Mouse (Mus musculus): ENCODE results near the gene Dock6. TPM values are rescaled to one million over a fixed set of nuclear protein-coding genes. Genes with fewer than 3 reads are reported as not detected.
A peak's percentile ranks its signal among the peaks of the same experiment; 100 is the strongest.
"Not testable (repeated sequence)": the region's sequence is repeated elsewhere in the genome, so short reads cannot be mapped to it uniquely, and the experiment has no call there.

The Dock6 gene
- polyA plus RNA-seq, 1 experiment from 2014 or later: 41.8 TPM

DNA sequence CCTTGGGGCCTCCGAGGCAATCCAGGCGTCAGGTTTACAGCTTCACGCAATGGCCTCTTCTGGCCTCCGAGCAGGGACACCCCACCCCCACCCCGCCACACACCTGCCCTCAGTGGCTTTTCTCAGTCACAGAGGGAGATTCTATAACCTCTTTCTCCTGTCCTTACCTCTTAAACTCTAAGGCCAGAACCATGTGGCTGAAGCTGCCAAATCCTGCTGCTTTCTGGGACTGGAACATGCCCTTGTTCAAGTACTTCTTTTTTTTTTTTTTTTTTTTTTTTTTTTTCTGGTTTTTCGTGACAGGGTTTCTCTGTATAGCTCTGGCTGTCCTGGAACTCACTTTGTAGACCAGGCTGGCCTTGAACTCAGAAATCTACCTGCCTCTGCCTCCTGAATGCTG is 7.9 kb upstream of the Dock6 start:
- not testable (repeated sequence) for H3K9ac ChIP-seq; H3K4me1 ChIP-seq; H3K9me3 ChIP-seq; H3K27ac ChIP-seq; H3K4me2 ChIP-seq; H3K27me3 ChIP-seq (replicated peaks); H3K36me3 ChIP-seq; H3K4me3 ChIP-seq (replicated peaks); ATAC-seq (ENCODE audit: insufficient read depth, low FRiP score, low read depth)
- 57% methylated on average over 6 of the region's 6 CpGs for WGBS

DNA sequence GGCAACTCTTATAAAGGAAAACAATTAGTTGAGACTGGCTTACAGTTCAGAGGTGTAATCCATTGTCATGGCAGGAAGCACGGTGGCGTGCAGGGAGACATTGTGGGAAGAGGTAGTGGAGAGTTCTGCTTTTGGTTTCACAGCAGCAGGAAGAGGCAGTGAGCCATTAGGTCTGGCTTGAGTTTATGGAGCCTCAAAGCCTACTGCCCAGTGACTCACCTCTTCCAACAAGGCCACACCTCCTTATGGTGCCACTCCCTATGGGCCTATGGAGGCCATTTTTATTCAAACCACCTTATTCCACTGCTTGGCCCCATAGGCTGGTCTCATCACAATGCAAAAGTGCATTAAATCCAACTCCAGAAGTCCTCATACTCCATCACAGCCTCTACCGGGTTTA is 7.2 kb upstream of the Dock6 start:
- no peak for ATAC-seq (ENCODE audit: insufficient read depth, low FRiP score, low read depth)
- Histone ChIP-seq H3K27ac (no peak overlapping the region), H3K9me3 (no peaks in the 10 kb centered on the region), H3K4me1 (no peaks in the 10 kb centered on the region), H3K9ac (no peak overlapping the region), H3K27me3 (replicated peaks) (no peaks in the 10 kb centered on the region), H3K4me3 (replicated peaks) (no peak overlapping the region), H3K36me3 (no peaks in the 10 kb centered on the region), H3K4me2 (no peak overlapping the region)
- WGBS: 77% methylated on average over 3 of the region's 3 CpGs

DNA sequence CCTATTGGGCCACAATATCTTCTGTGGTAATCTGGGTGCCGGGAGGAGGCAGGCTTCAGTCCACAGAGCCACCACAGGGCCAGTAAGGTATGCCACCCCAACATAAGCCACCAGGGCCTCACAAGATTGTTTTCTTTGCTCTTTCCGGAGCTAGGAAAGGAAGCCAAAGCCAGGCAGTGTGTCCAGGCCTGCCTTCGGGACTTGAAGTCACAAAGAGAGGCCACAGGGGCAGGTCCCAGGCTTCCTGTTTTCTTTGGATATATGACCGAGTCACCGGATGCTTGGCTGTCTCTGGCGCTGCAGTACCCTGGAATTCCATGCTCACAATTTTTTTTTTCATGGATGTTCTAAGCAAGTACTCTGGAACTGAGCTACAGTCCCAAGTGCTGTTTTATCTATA is 5.6 kb upstream of the Dock6 start:
- H3K9ac ChIP-seq: no peak overlapping the region
- no peak for ATAC-seq (ENCODE audit: insufficient read depth, low FRiP score, low read depth)
- H3K27ac ChIP-seq: no peak overlapping the region
- H3K4me2 ChIP-seq: no peak overlapping the region
- no peaks in the 10 kb centered on the region for H3K27me3 ChIP-seq (replicated peaks)
- H3K4me1 ChIP-seq: peaks cover 3% of the 10 kb centered on the region; the same call in 1 of the 2 replicates
- H3K9me3 ChIP-seq: no peaks in the 10 kb centered on the region
- H3K36me3 ChIP-seq: no peaks in the 10 kb centered on the region
- H3K4me3 ChIP-seq (replicated peaks): no peak overlapping the region
- 57% methylated on average over 6 of the region's 6 CpGs for WGBS

DNA sequence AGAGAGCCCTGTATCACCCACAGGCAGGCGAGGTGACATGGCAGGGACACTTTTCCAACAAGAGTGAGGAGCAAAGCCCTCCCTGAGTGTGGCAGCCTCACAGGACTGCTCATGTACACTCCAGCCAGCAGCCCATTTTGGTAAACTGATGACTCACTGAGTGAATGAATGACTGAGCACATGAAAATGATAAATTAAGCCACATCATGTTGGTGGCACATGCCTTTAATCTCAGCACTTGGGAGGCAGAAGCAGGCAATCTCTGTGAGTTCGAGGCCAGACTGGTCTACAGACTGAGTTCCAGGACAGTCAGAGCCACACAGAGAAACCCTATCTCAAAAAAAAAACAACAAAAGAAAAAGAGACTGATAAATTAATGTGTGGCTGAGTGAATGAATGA is 5.1 kb upstream of the Dock6 start:
- H3K4me1 ChIP-seq: peaks cover 6% of the 10 kb centered on the region; the same call in 1 of the 2 replicates
- no peak overlapping the region for H3K9ac ChIP-seq
- no peaks in the 10 kb centered on the region for H3K36me3 ChIP-seq
- no peak overlapping the region for H3K27ac ChIP-seq
- H3K27me3 ChIP-seq (replicated peaks): no peaks in the 10 kb centered on the region
- WGBS: 66% methylated on average over 2 of the region's 2 CpGs
- no peak for ATAC-seq (ENCODE audit: insufficient read depth, low FRiP score, low read depth)
- no peaks in the 10 kb centered on the region for H3K9me3 ChIP-seq
- H3K4me3 ChIP-seq (replicated peaks): no peak overlapping the region
- no peak overlapping the region for H3K4me2 ChIP-seq

DNA sequence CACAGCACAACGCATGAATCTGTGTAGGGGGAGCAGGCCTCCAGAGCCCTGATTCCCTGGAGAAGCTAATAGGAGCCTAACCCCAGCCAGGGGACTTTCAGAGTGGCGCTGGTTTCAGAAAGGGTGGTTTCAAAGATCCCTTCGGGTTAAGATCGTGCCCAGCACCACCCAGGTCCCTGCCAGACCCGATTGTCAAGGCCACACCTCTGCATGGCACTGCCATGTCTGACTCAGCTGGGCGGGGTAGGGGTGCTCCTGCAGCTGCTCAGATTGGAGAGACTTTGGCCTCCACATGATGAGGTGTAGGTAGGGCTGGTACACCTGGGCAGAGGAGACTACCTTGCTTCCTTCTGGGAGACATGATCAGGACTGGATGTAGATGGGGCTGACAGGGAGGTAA is 2.5 kb upstream of the Dock6 start:
- Histone ChIP-seq H3K36me3 (no peaks in the 10 kb centered on the region), H3K4me3 (replicated peaks) (no peak overlapping the region), H3K27ac (no peak overlapping the region), H3K27me3 (replicated peaks) (no peaks in the 10 kb centered on the region), H3K4me2 (no peak overlapping the region), H3K4me1 (peaks cover 26% of the 10 kb centered on the region), H3K9me3 (no peaks in the 10 kb centered on the region), H3K9ac (no peak overlapping the region)
- no peak for ATAC-seq (ENCODE audit: insufficient read depth, low FRiP score, low read depth)
- 74% methylated on average over 6 of the region's 6 CpGs for WGBS

DNA sequence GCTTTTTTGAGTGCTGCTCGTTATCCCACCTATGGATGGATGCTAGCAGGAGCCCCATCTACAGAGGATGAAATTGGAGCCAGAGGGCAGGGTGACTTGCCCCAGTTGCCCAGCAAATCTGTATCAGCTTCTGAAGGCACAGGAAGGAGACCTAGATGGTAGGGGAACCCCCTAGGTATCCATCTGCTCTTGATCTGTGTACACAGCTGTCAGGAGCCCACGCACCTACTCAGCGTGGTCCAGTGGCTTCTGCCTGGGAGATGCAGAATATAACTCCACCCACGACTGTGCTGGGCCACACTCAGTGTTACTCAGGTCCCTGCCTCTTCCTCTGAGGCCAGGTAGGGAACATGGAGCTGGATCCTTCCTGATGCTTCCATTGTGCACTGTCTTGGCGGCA is 1.5 kb upstream of the Dock6 start:
- Histone ChIP-seq H3K9ac (no peak overlapping the region), H3K27ac (no peak overlapping the region), H3K4me3 (replicated peaks) (no peak overlapping the region), H3K36me3 (no peaks in the 10 kb centered on the region), H3K4me1 (peaks cover 31% of the 10 kb centered on the region), H3K9me3 (no peaks in the 10 kb centered on the region), H3K27me3 (replicated peaks) (no peaks in the 10 kb centered on the region), H3K4me2 (no peak overlapping the region)
- ATAC-seq (ENCODE audit: insufficient read depth, low FRiP score, low read depth): no peak
- WGBS: 72% methylated on average over 5 of the region's 5 CpGs

DNA sequence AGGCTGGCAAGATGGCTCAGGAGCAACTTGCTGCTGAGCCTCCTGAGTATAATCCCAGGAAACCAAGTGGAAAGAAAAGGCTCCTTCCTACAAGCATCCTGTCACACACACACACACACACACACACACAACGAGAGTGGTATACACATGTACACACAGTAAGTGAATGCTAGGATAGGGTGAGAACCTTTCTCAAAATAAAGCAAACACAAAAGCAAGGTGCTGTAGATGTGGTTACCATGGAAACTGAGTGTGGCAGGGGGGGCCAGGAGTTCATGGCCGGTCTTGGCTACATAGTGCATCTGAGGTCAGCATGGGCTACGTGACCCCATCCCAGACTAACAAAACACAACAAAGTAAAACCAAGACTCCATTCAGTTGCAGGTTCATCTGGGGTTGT is 1.4 kb downstream of the Dock6 start:
- Histone ChIP-seq H3K9ac (no peak overlapping the region), H3K4me3 (replicated peaks) (peak overlapping the region; percentile 83), H3K27me3 (replicated peaks) (no peaks in the 10 kb centered on the region), H3K27ac (no peak overlapping the region), H3K4me1 (peaks cover 54% of the 10 kb centered on the region), H3K36me3 (no peaks in the 10 kb centered on the region), H3K9me3 (no peaks in the 10 kb centered on the region), H3K4me2 (peak overlapping the region; percentile 84)
- 48% methylated on average over 3 of the region's 3 CpGs for WGBS
- ATAC-seq (ENCODE audit: insufficient read depth, low FRiP score, low read depth): no peak

DNA sequence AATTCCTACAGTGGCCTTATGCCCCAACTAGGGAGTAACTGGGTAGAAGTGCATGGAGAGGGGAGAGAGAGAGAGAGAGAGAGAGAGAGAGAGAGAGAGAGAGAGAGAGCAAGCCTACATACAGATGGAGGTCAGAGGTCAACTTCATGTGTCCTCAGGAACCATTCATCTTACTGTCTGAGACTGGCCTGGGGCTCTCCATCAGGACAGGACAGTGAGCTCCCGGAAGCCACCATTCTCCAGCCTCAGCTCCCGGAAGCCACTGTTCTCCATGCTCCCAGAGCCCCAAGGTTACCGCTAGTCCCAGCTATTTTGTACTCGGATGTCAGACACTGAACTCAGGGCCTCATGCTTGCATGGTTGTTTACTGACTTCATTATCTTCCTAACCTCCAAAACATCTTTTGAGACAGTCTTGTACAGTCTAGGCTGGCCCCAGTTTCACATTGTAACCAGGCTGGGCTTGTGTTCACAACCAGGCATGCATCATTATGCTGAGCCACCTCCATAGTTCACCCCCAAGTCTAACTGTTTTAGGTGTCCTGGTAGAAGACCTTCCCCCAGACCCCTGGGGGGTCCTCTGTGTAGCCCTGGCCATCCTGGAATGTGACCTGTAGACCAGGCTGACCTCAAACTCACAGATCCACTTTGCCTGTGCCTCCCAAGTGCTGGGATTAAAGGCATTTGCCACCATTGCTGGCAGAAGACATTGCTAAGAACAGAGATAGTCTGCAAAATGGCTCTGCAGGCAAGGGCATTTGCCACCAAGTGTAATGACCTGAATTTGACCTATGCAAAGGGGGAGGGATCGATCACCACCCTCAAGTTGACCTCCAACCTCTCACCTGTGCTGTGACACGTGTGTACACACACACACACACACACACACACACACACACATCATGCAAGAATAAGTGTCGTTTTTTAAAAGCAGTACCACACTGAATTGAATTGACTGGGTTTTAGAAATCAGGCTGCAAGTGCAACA is 2.5 kb downstream of the Dock6 start:
- no peak for ATAC-seq (ENCODE audit: insufficient read depth, low FRiP score, low read depth)
- WGBS: 54% methylated on average over 7 of the region's 7 CpGs
- Histone ChIP-seq H3K27ac (peak overlapping the region; percentile 26; the same call in 1 of the 2 replicates), H3K36me3 (peaks cover 4% of the 10 kb centered on the region; the same call in 1 of the 2 replicates), H3K4me2 (peak overlapping the region; percentile 84; the same call in 1 of the 2 replicates), H3K4me3 (replicated peaks) (no peak overlapping the region), H3K4me1 (peaks cover 60% of the 10 kb centered on the region), H3K9me3 (no peaks in the 10 kb centered on the region), H3K27me3 (replicated peaks) (no peaks in the 10 kb centered on the region), H3K9ac (no peak overlapping the region)

DNA sequence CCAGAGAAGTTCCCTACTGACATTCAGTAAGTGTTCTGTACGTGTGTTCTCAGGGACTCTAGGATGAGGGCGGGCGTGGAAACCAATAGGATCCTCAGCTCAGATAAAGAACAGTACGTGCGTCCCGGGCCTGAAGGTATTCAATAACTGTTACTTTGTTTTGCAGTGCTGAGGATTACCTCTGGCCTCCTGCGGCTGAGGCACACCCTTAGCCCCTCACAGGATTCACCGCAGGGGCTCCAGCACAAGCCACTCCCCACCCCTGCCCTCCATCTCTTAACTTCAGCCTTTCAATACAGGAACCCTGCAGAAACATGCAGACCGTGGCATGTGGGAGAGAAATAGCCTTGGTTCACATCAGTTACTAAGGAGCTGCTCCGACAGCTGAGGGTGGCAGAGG is 4.5 kb downstream of the Dock6 start:
- ATAC-seq (ENCODE audit: insufficient read depth, low FRiP score, low read depth): no peak
- H3K9me3 ChIP-seq: no peaks in the 10 kb centered on the region
- peak overlapping the region; percentile 53; the same call in 1 of the 2 replicates for H3K4me2 ChIP-seq
- WGBS: 32% methylated on average over 10 of the region's 10 CpGs
- no peak overlapping the region for H3K4me3 ChIP-seq (replicated peaks)
- H3K36me3 ChIP-seq: peaks cover 11% of the 10 kb centered on the region; the same call in 1 of the 2 replicates
- H3K9ac ChIP-seq: no peak overlapping the region
- H3K4me1 ChIP-seq: peaks cover 59% of the 10 kb centered on the region
- H3K27ac ChIP-seq: peak overlapping the region; percentile 92
- no peaks in the 10 kb centered on the region for H3K27me3 ChIP-seq (replicated peaks)

DNA sequence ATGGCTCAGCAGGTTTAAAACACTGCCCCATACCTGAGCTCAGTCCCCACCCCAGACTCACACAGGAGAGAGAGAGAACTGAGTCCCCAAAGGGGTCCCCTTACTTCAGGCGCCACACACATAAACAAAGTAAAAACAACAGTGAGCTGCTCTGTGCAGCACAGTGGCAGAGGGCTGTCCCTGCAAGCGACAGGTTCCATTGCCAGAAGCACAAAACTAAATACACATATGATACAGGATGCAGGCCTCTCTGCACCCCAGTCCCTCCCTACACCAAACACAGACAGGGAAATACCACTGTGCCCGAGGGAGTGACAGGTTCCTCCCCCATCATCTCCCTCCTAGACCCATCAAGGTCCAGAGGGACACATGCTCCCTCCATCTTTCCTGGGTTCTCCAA is 5.0 kb downstream of the Dock6 start:
- H3K4me1 ChIP-seq: peaks cover 61% of the 10 kb centered on the region
- peaks cover 11% of the 10 kb centered on the region; the same call in 1 of the 2 replicates for H3K36me3 ChIP-seq
- WGBS: 18% methylated on average over 3 of the region's 3 CpGs
- peak overlapping the region; percentile 92 for H3K27ac ChIP-seq
- H3K9ac ChIP-seq: no peak overlapping the region
- H3K9me3 ChIP-seq: no peaks in the 10 kb centered on the region
- H3K4me3 ChIP-seq (replicated peaks): no peak overlapping the region; the same call in 1 of the 2 replicates
- ATAC-seq (ENCODE audit: insufficient read depth, low FRiP score, low read depth): no peak
- H3K27me3 ChIP-seq (replicated peaks): no peaks in the 10 kb centered on the region
- H3K4me2 ChIP-seq: peak overlapping the region; percentile 53

DNA sequence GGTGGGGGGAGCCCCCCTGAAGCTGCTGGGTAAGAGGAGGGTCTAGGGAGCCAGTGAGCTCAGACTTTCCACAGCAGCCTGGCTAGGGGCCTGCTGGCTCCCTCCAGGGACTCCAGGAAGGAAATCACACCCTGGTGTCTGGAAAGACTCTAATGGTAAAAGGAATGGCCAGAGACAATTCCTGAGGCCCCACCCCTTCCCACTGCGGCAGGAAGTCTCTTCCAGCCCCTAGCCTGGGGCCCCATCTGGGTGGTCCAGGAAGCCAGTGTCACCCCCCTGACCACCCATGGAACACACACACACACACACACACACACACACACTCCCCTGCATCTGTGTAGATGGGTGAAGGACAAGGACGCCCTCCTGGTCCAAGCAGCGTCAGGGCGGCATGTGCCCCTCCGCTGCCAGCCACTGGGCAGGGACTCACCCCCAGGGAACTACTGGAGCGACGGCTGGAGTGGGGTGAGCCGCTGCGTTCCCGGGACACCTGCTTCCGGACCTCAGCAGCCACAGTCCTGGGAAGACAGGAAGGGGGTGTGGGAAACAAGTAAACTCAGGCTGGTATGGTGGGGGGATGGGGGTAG is 5.6 kb downstream of the Dock6 start:
- ATAC-seq (ENCODE audit: insufficient read depth, low FRiP score, low read depth): peak; percentile 56; the same call in 1 of the 2 replicates
- H3K36me3 ChIP-seq: peaks cover 11% of the 10 kb centered on the region; the same call in 1 of the 2 replicates
- no peaks in the 10 kb centered on the region for H3K27me3 ChIP-seq (replicated peaks)
- H3K4me3 ChIP-seq (replicated peaks): peak overlapping the region; percentile 29
- H3K9me3 ChIP-seq: no peaks in the 10 kb centered on the region
- H3K27ac ChIP-seq: peak overlapping the region; percentile 92
- 0 out of 2 replicates have a peak overlapping the region, but pooled peaks have one; percentile 12 for H3K9ac ChIP-seq
- WGBS: 15% methylated on average over 11 of the region's 11 CpGs
- peak overlapping the region; percentile 53 for H3K4me2 ChIP-seq
- H3K4me1 ChIP-seq: peaks cover 61% of the 10 kb centered on the region

All from stomach, embryonic 15.5 days (tissue).